Mouse (Mus musculus): ENCODE measurements around the gene P2rx1. TPM values are rescaled to one million over a fixed set of nuclear protein-coding genes. Genes with fewer than 3 reads are reported as not detected.
A peak's percentile ranks its signal among the peaks of the same experiment; 100 is the strongest.

Gene P2rx1
- polyA plus RNA-seq, 1 experiment from 2014 or later: 5.6 TPM

GRCm38 (mm10) chr11:72957318-72957717 is 41.6 kb upstream of the P2rx1 start:
- WGBS: 41% methylated on average over 2 of the region's 2 CpGs

GRCm38 (mm10) chr11:72959924-72960679 is 38.8 kb upstream of the P2rx1 start:
- WGBS: 17% methylated on average over 15 of the region's 15 CpGs
- no peak for ATAC-seq (replicated peaks; ENCODE audit: extremely low read depth, insufficient read depth, low FRiP score)
- peaks cover 15% of the 10 kb centered on the region for H3K27me3 ChIP-seq (ENCODE audit: control insufficient read depth, insufficient read depth, low read length)
- H3K4me3 ChIP-seq (ENCODE audit: low read length): no peak overlapping the region
- H3K4me1 ChIP-seq (ENCODE audit: control insufficient read depth, insufficient read depth, low read length): peaks cover 21% of the 10 kb centered on the region
- H3K9ac ChIP-seq (ENCODE audit: low read length): no peak overlapping the region
- no peak overlapping the region for H3K4me2 ChIP-seq (ENCODE audit: low read depth, low read length)
- no peaks in the 10 kb centered on the region for H3K36me3 ChIP-seq (ENCODE audit: control insufficient read depth, insufficient read depth)
- H3K27ac ChIP-seq (ENCODE audit: low read length): no peak overlapping the region
- H3K9me3 ChIP-seq (replicated peaks; ENCODE audit: control insufficient read depth, low read length): no peaks in the 10 kb centered on the region

More at GRCm38 (mm10) chr11:72957318-72957717, 41.6 kb upstream of the P2rx1 start:
- no peak for ATAC-seq (replicated peaks; ENCODE audit: extremely low read depth, insufficient read depth, low FRiP score)
- Histone ChIP-seq H3K4me3 (ENCODE audit: low read length) (no peak overlapping the region), H3K4me2 (ENCODE audit: low read depth, low read length) (no peak overlapping the region), H3K9ac (ENCODE audit: low read length) (no peak overlapping the region), H3K9me3 (replicated peaks; ENCODE audit: control insufficient read depth, low read length) (no peaks in the 10 kb centered on the region), H3K36me3 (ENCODE audit: control insufficient read depth, insufficient read depth) (no peaks in the 10 kb centered on the region), H3K27ac (ENCODE audit: low read length) (no peak overlapping the region), H3K4me1 (ENCODE audit: control insufficient read depth, insufficient read depth, low read length) (peaks cover 31% of the 10 kb centered on the region), H3K27me3 (ENCODE audit: control insufficient read depth, insufficient read depth, low read length) (peaks cover 15% of the 10 kb centered on the region)

- H3K27ac ChIP-seq (ENCODE audit: low read length): no peak overlapping the region
- H3K4me2 ChIP-seq (ENCODE audit: low read depth, low read length): peak overlapping the region; percentile 74
- no peaks in the 10 kb centered on the region for H3K9me3 ChIP-seq (replicated peaks; ENCODE audit: control insufficient read depth, low read length)
- H3K36me3 ChIP-seq (ENCODE audit: control insufficient read depth, insufficient read depth): no peaks in the 10 kb centered on the region
- 0 out of 2 replicates have a peak, but pooled peaks have one; percentile 1 for ATAC-seq (replicated peaks; ENCODE audit: extremely low read depth, insufficient read depth, low FRiP score)
- WGBS: 4% methylated on average over 15 of the region's 15 CpGs
- H3K4me3 ChIP-seq (ENCODE audit: low read length): peak overlapping the region; percentile 57
- peaks cover 15% of the 10 kb centered on the region for H3K27me3 ChIP-seq (ENCODE audit: control insufficient read depth, insufficient read depth, low read length)
- peaks cover 23% of the 10 kb centered on the region for H3K4me1 ChIP-seq (ENCODE audit: control insufficient read depth, insufficient read depth, low read length)
- H3K9ac ChIP-seq (ENCODE audit: low read length): no peak overlapping the region
Measured at GRCm38 (mm10) chr11:72960723-72961071, 38.2 kb upstream of the P2rx1 start.

- Histone ChIP-seq H3K4me3 (ENCODE audit: low read length) (peak within 1 kb of the TSS; percentile 57), H3K9me3 (replicated peaks; ENCODE audit: control insufficient read depth, low read length) (no peaks in the 10 kb centered on the region), H3K27me3 (ENCODE audit: control insufficient read depth, insufficient read depth, low read length) (peaks cover 15% of the 10 kb centered on the region), H3K4me2 (ENCODE audit: low read depth, low read length) (peak within 1 kb of the TSS; percentile 74), H3K9ac (ENCODE audit: low read length) (peak within 1 kb of the TSS; percentile 46), H3K36me3 (ENCODE audit: control insufficient read depth, insufficient read depth) (no peaks in the 10 kb centered on the region), H3K4me1 (ENCODE audit: control insufficient read depth, insufficient read depth, low read length) (peaks cover 23% of the 10 kb centered on the region), H3K27ac (ENCODE audit: low read length) (peak within 1 kb of the TSS; percentile 39; the same call in 1 of the 2 replicates)
- WGBS: 4% methylated on average over 67 of the region's 70 CpGs
- ATAC-seq (replicated peaks; ENCODE audit: extremely low read depth, insufficient read depth, low FRiP score): peak; percentile 34; the same call in 1 of the 2 replicates
Measured at GRCm38 (mm10) chr11:72961072-72961980, 37.6 kb upstream of the P2rx1 start, which contains the start of gene Atp2a3. Gene Atp2a3, plus strand, starts transcription at chr11:72961169.

- no peaks in the 10 kb centered on the region for H3K9me3 ChIP-seq (replicated peaks; ENCODE audit: control insufficient read depth, low read length)
- H3K27ac ChIP-seq (ENCODE audit: low read length): peak overlapping the region; percentile 64; the same call in 1 of the 2 replicates
- H3K36me3 ChIP-seq (ENCODE audit: control insufficient read depth, insufficient read depth): no peaks in the 10 kb centered on the region
- no peak overlapping the region for H3K4me3 ChIP-seq (ENCODE audit: low read length)
- H3K27me3 ChIP-seq (ENCODE audit: control insufficient read depth, insufficient read depth, low read length): peaks cover 15% of the 10 kb centered on the region
- no peak overlapping the region for H3K9ac ChIP-seq (ENCODE audit: low read length)
- H3K4me1 ChIP-seq (ENCODE audit: control insufficient read depth, insufficient read depth, low read length): peaks cover 23% of the 10 kb centered on the region
- no peak for ATAC-seq (replicated peaks; ENCODE audit: extremely low read depth, insufficient read depth, low FRiP score)
- peak overlapping the region; percentile 26 for H3K4me2 ChIP-seq (ENCODE audit: low read depth, low read length)
- WGBS: 87% methylated on average over 2 of the region's 2 CpGs
Measured at GRCm38 (mm10) chr11:72962378-72962777, 36.5 kb upstream of the P2rx1 start.

- Histone ChIP-seq H3K4me2 (ENCODE audit: low read depth, low read length) (peak overlapping the region; percentile 26), H3K36me3 (ENCODE audit: control insufficient read depth, insufficient read depth) (no peaks in the 10 kb centered on the region), H3K27ac (ENCODE audit: low read length) (peak overlapping the region; percentile 64), H3K9ac (ENCODE audit: low read length) (no peak overlapping the region), H3K4me3 (ENCODE audit: low read length) (no peak overlapping the region), H3K9me3 (replicated peaks; ENCODE audit: control insufficient read depth, low read length) (no peaks in the 10 kb centered on the region), H3K4me1 (ENCODE audit: control insufficient read depth, insufficient read depth, low read length) (peaks cover 23% of the 10 kb centered on the region), H3K27me3 (ENCODE audit: control insufficient read depth, insufficient read depth, low read length) (peaks cover 15% of the 10 kb centered on the region)
- ATAC-seq (replicated peaks; ENCODE audit: extremely low read depth, insufficient read depth, low FRiP score): no peak
- 31% methylated on average over 7 of the region's 7 CpGs for WGBS
Measured at GRCm38 (mm10) chr11:72963058-72963788, 35.7 kb upstream of the P2rx1 start.

- ATAC-seq (replicated peaks; ENCODE audit: extremely low read depth, insufficient read depth, low FRiP score): no peak
- H3K9ac ChIP-seq (ENCODE audit: low read length): no peak overlapping the region
- H3K27me3 ChIP-seq (ENCODE audit: control insufficient read depth, insufficient read depth, low read length): peaks cover 15% of the 10 kb centered on the region
- H3K36me3 ChIP-seq (ENCODE audit: control insufficient read depth, insufficient read depth): no peaks in the 10 kb centered on the region
- H3K9me3 ChIP-seq (replicated peaks; ENCODE audit: control insufficient read depth, low read length): no peaks in the 10 kb centered on the region
- H3K4me3 ChIP-seq (ENCODE audit: low read length): no peak overlapping the region
- no peak overlapping the region for H3K4me2 ChIP-seq (ENCODE audit: low read depth, low read length)
- H3K27ac ChIP-seq (ENCODE audit: low read length): peak overlapping the region; percentile 64; the same call in 1 of the 2 replicates
- 68% methylated on average over 3 of the region's 3 CpGs for WGBS
- H3K4me1 ChIP-seq (ENCODE audit: control insufficient read depth, insufficient read depth, low read length): peaks cover 23% of the 10 kb centered on the region
Measured at GRCm38 (mm10) chr11:72963789-72964294, 35.1 kb upstream of the P2rx1 start.

GRCm38 (mm10) chr11:72974995-72975503 is 23.9 kb upstream of the P2rx1 start:
- no peak overlapping the region for H3K27ac ChIP-seq (ENCODE audit: low read length)
- no peaks in the 10 kb centered on the region for H3K9me3 ChIP-seq (replicated peaks; ENCODE audit: control insufficient read depth, low read length)
- no peak overlapping the region for H3K9ac ChIP-seq (ENCODE audit: low read length)
- H3K4me2 ChIP-seq (ENCODE audit: low read depth, low read length): no peak overlapping the region
- H3K4me3 ChIP-seq (ENCODE audit: low read length): no peak overlapping the region
- no peaks in the 10 kb centered on the region for H3K36me3 ChIP-seq (ENCODE audit: control insufficient read depth, insufficient read depth)
- no peaks in the 10 kb centered on the region for H3K4me1 ChIP-seq (ENCODE audit: control insufficient read depth, insufficient read depth, low read length)
- H3K27me3 ChIP-seq (ENCODE audit: control insufficient read depth, insufficient read depth, low read length): peaks cover 3% of the 10 kb centered on the region; the same call in 1 of the 2 replicates
- 76% methylated on average over 13 of the region's 13 CpGs for WGBS
- no peak for ATAC-seq (replicated peaks; ENCODE audit: extremely low read depth, insufficient read depth, low FRiP score)
